ENCODE assay signal across 8 mouse cellular contexts in the genomic region with DNA sequence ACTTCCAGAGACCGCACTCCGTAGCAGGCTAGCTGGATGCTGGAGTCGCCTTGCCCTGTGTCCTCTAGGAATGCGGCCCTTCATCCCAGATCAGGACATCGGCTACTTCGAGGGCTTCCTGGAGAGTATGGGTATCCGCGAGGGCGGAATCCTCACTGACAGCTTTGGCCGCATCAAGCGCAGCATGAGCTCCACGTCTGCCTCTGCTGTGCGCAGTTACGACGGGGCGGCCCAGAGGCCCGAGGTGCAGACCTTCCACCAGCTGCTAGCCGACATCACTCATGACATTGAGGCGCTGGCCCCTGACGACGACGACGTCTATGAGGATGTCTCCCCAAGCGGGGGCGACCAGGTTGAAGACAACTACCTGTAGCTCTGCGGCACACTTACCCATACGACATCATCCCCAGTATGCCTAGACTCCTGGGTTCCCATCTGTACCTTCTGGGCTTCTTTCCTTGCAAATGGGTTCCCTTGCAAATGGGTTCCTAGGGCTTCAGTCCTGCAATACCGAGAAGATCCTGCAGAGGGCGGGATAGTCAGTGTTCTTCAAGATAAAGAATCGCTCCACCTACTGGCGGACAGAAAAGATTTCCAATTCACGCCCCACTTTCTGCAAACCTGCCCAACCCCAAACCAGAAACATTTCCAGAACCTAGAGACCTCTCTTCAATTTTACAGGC. TPM values are rescaled to one million over a fixed set of nuclear protein-coding genes. Genes with fewer than 3 reads are reported as not detected.
DNase-seq lines count a peak whose midpoint lies in the region; ATAC-seq and TF ChIP-seq lines count a peak whose summit lies in the region.

No protein-coding gene starts in this region.

- H3K27ac ChIP-seq in forebrain, embryonic 11.5 days (ENCODE audit: low read depth, low read length), result no peak overlapping the region
- H3K27ac ChIP-seq in forebrain, embryonic 12.5 days, result no peak overlapping the region
- H3K27ac ChIP-seq in layer of hippocampus, adult 2 months, result no peak overlapping the region
- H3K27ac ChIP-seq in small intestine, adult 2 months (ENCODE audit: insufficient read depth, low read depth, low read length), result no peak overlapping the region

- peak; percentile 92 for DNase-seq in forebrain, embryonic 11.5 days (ENCODE audit: low spot score)
- peak; percentile 60 for DNase-seq in T-cell, adult 2 months (ENCODE audit: low spot score)
- peak; percentile 92 to 96 for DNase-seq in cerebellum, postnatal 10 days
- DNase-seq in gastrocnemius, postnatal 36 days, result peak; percentile 50 to 66
- peak; percentile 63 to 80 for DNase-seq in layer of hippocampus, adult 2 months (ENCODE audit: low spot score in 2 of 2)
- DNase-seq in lung, postnatal 25 days (ENCODE audit: low spot score), result peak; percentile 78

- H3K4me3 ChIP-seq in forebrain, embryonic 11.5 days (ENCODE audit: low read depth, low read length), result no peak overlapping the region
- no peak overlapping the region for H3K4me3 ChIP-seq in forebrain, embryonic 12.5 days (replicated peaks)
- H3K4me3 ChIP-seq in layer of hippocampus, adult 2 months, result no peak overlapping the region
- no peak overlapping the region for H3K4me3 ChIP-seq in small intestine, adult 2 months (ENCODE audit: low read depth, low read length)

- no peaks in the 10 kb centered on the region for H3K9me3 ChIP-seq in forebrain, embryonic 11.5 days (ENCODE audit: control insufficient read depth, low read length)
- no peaks in the 10 kb centered on the region for H3K9me3 ChIP-seq in forebrain, embryonic 12.5 days

- peak; percentile 95 for TF ChIP-seq CTCF in layer of hippocampus, adult 2 months (conservative IDR thresholded peaks at IDR 0.05)
- peak; percentile 92; the same call in 1 of the 2 replicates for TF ChIP-seq CTCF in small intestine, adult 2 months (IDR thresholded peaks at IDR 0.05; ENCODE audit: extremely low read depth, insufficient read length, insufficient replicate concordance, low read depth, low read length)

- H3K9ac ChIP-seq in forebrain, embryonic 11.5 days (ENCODE audit: low read length), result no peak overlapping the region
- no peak overlapping the region for H3K9ac ChIP-seq in forebrain, embryonic 12.5 days

- 34% methylated on average over 32 of the region's 32 CpGs for WGBS in forebrain, embryonic 11.5 days
- WGBS in forebrain, embryonic 12.5 days, result 36% methylated on average over 32 of the region's 32 CpGs
- WGBS in small intestine, adult 2 months, result 43% methylated on average over 32 of the region's 32 CpGs

- no peak for ATAC-seq in forebrain, embryonic 11.5 days (replicated peaks; ENCODE audit: low FRiP score)
- no peak for ATAC-seq in forebrain, embryonic 12.5 days (ENCODE audit: low FRiP score)

- TF ChIP-seq POLR2A in small intestine, adult 2 months (IDR thresholded peaks at IDR 0.05; ENCODE audit: low read depth, low read length), result no peak

- no peaks in the 10 kb centered on the region for H3K36me3 ChIP-seq in forebrain, embryonic 11.5 days (ENCODE audit: control insufficient read depth, insufficient read depth, low read length)
- H3K36me3 ChIP-seq in forebrain, embryonic 12.5 days (replicated peaks), result no peaks in the 10 kb centered on the region
- H3K36me3 ChIP-seq in small intestine, adult 2 months (ENCODE audit: control insufficient read depth, insufficient read depth, low read length), result no peaks in the 10 kb centered on the region

- no peaks in the 10 kb centered on the region for H3K4me1 ChIP-seq in forebrain, embryonic 11.5 days (replicated peaks; ENCODE audit: control insufficient read depth, insufficient read depth, low read length)
- peaks cover 4% of the 10 kb centered on the region; the same call in 1 of the 2 replicates for H3K4me1 ChIP-seq in forebrain, embryonic 12.5 days
- H3K4me1 ChIP-seq in small intestine, adult 2 months (ENCODE audit: control insufficient read depth, insufficient read depth, insufficient read length, low read length), result peaks cover 2% of the 10 kb centered on the region

- no peak overlapping the region for H3K4me2 ChIP-seq in forebrain, embryonic 11.5 days (ENCODE audit: low read depth, low read length, severe bottlenecking)
- H3K4me2 ChIP-seq in forebrain, embryonic 12.5 days, result no peak overlapping the region

- no peaks in the 10 kb centered on the region for H3K27me3 ChIP-seq in forebrain, embryonic 11.5 days (ENCODE audit: control insufficient read depth, insufficient read depth, low read length)
- peaks cover 7% of the 10 kb centered on the region for H3K27me3 ChIP-seq in forebrain, embryonic 12.5 days
- H3K27me3 ChIP-seq in small intestine, adult 2 months (ENCODE audit: control insufficient read depth, insufficient read depth, low read length), result no peaks in the 10 kb centered on the region

- intact Hi-C loops in gastrocnemius, postnatal 36 days (cut with DNase I), result no loop called here

RNA-seq across cellular contexts. Expression of gene Ccm2l, which starts 15.2 kb away (rescaled TPM):
- polyA plus RNA-seq in forebrain, embryonic 11.5 days (2014; fragmentation: Nextera tagmentation; extraction: Ambion mirVana), result 0.99 and 1.3 TPM in 2 replicates
- polyA plus RNA-seq in forebrain, embryonic 12.5 days (2016; fragmentation: Nextera tagmentation; extraction: Ambion mirVana), result 1.4 and 1.7 TPM in 2 replicates
- total RNA-seq in gastrocnemius, postnatal 36 days (2021), result 1 to 10 TPM; 4.3 to 4.5 TPM
- 1 to 10 TPM; 4.9 to 6.6 TPM for total RNA-seq in layer of hippocampus, adult 2 months (2021)
- polyA plus RNA-seq in small intestine, adult 2 months (2012; rRNA removed), result 6.9 and 9.2 TPM in 2 replicates

RNA-seq across cellular contexts. Expression of gene Hck, which starts 27.3 kb away (rescaled TPM):
- polyA plus RNA-seq in forebrain, embryonic 11.5 days (2014; fragmentation: Nextera tagmentation; extraction: Ambion mirVana), result 1.8 TPM in 2 replicates
- 1.3 and 1.5 TPM in 2 replicates for polyA plus RNA-seq in forebrain, embryonic 12.5 days (2016; fragmentation: Nextera tagmentation; extraction: Ambion mirVana)
- under 1 TPM; 0.20 to 0.30 TPM for total RNA-seq in gastrocnemius, postnatal 36 days (2021)
- 1 to 10 TPM; 1.9 to 2.2 TPM for total RNA-seq in layer of hippocampus, adult 2 months (2021)
- 16.8 and 31.9 TPM in 2 replicates for polyA plus RNA-seq in small intestine, adult 2 months (2012; rRNA removed)

RNA-seq across cellular contexts. Expression of gene Xkr7, which starts 49.3 kb away (rescaled TPM):
- polyA plus RNA-seq in forebrain, embryonic 11.5 days (2014; fragmentation: Nextera tagmentation; extraction: Ambion mirVana), result 0.09 and 0.24 TPM in 2 replicates
- polyA plus RNA-seq in forebrain, embryonic 12.5 days (2016; fragmentation: Nextera tagmentation; extraction: Ambion mirVana), result 0.95 and 1.2 TPM in 2 replicates
- total RNA-seq in gastrocnemius, postnatal 36 days (2021), result not detected
- total RNA-seq in layer of hippocampus, adult 2 months (2021), result 1 to 10 TPM; 2.0 TPM
- 0.09 and 0.15 TPM in 2 replicates for polyA plus RNA-seq in small intestine, adult 2 months (2012; rRNA removed)
